Mouse (Mus musculus): ENCODE results near the gene Miga1. TPM values are rescaled to one million over a fixed set of nuclear protein-coding genes. Genes with fewer than 3 reads are reported as not detected.

Gene Miga1
- 3.8 and 4.3 TPM in 2 replicates for polyA plus RNA-seq (2015; fragmentation: Nextera tagmentation; extraction: Ambion mirVana)

DNA sequence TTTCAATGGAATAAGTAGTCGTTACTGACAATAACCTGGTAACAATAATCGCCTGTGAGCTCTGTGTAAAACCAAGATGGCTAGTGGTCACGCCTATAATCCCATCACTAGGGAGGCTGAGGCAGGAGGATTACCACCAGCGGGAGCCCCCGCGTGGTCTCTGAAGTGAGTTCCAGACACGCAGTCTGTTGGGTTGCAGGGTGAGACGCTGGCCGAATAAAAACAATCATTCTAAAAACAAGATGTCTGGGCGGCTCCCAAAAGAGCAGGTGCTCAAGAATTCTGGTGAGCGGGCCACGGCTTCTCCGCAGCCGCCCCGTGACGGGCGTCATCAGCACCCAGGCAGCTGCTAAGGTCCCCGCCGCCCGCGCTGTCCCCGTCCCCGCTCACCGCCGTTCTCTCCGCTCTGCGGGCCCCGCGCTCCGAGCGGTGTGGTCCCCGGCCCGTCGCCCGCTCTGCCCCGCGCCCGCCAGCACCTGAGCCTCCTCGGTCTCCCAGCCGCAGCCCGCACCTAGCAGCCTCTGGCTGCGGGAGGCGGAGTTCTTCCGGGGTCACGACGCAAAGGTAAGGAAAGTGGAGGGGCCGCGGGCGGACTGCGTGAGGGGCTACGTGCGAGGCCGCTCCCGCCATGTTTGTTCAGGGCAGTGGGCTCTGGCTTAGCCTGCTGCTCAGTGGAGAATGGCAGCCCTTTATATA, at the start of gene Miga1:
Gene Miga1, minus strand, starts transcription at position 546 of the 696 bp plus-strand sequence.
- H3K4me2 ChIP-seq (ENCODE audit: low read depth, low read length) = peak within 1 kb of the TSS; percentile 90
- peak within 1 kb of the TSS; percentile 84 for H3K4me3 ChIP-seq (ENCODE audit: low read depth, low read length)
- H3K27ac ChIP-seq (ENCODE audit: low read length) = peak within 1 kb of the TSS; percentile 42; the same call in 1 of the 2 replicates
- peak within 1 kb of the TSS; percentile 82 for H3K9ac ChIP-seq (ENCODE audit: low read depth, low read length)
- no peaks in the 10 kb centered on the region for H3K9me3 ChIP-seq (replicated peaks; ENCODE audit: control insufficient read depth, low read length)
- no peaks in the 10 kb centered on the region for H3K27me3 ChIP-seq (ENCODE audit: control insufficient read depth, insufficient read depth, low read depth, low read length)
- H3K4me1 ChIP-seq (ENCODE audit: control insufficient read depth, low read depth, low read length) = peaks cover 10% of the 10 kb centered on the region
- ATAC-seq (ENCODE audit: low read depth) = peak; percentile 78
- H3K36me3 ChIP-seq (ENCODE audit: control insufficient read depth, insufficient read depth) = peaks cover 2% of the 10 kb centered on the region; the same call in 1 of the 2 replicates
- WGBS (ENCODE audit: insufficient replicate concordance) = 1% methylated on average over 53 of the region's 54 CpGs

GRCm38 (mm10) chr3:152384106-152384505, 43.9 kb upstream of the Miga1 start:
- WGBS (ENCODE audit: insufficient replicate concordance) = 72% methylated on average over 11 of the region's 11 CpGs

GRCm38 (mm10) chr3:152376063-152376462, 35.9 kb upstream of the Miga1 start:
- no peak overlapping the region for H3K9ac ChIP-seq (ENCODE audit: low read depth, low read length)
- peaks cover 37% of the 10 kb centered on the region for H3K36me3 ChIP-seq (ENCODE audit: control insufficient read depth, insufficient read depth)
- WGBS (ENCODE audit: insufficient replicate concordance) = 75% methylated on average over 4 of the region's 4 CpGs

More at GRCm38 (mm10) chr3:152384106-152384505, 43.9 kb upstream of the Miga1 start:
- no peaks in the 10 kb centered on the region for H3K9me3 ChIP-seq (replicated peaks; ENCODE audit: control insufficient read depth, low read length)
- H3K36me3 ChIP-seq (ENCODE audit: control insufficient read depth, insufficient read depth) = peaks cover 12% of the 10 kb centered on the region
- no peak for ATAC-seq (ENCODE audit: low read depth)
- no peak overlapping the region for H3K9ac ChIP-seq (ENCODE audit: low read depth, low read length)
- no peak overlapping the region for H3K4me3 ChIP-seq (ENCODE audit: low read depth, low read length)
- H3K27ac ChIP-seq (ENCODE audit: low read length) = no peak overlapping the region
- no peaks in the 10 kb centered on the region for H3K27me3 ChIP-seq (ENCODE audit: control insufficient read depth, insufficient read depth, low read depth, low read length)
- H3K4me1 ChIP-seq (ENCODE audit: control insufficient read depth, low read depth, low read length) = no peaks in the 10 kb centered on the region
- no peak overlapping the region for H3K4me2 ChIP-seq (ENCODE audit: low read depth, low read length)

DNA sequence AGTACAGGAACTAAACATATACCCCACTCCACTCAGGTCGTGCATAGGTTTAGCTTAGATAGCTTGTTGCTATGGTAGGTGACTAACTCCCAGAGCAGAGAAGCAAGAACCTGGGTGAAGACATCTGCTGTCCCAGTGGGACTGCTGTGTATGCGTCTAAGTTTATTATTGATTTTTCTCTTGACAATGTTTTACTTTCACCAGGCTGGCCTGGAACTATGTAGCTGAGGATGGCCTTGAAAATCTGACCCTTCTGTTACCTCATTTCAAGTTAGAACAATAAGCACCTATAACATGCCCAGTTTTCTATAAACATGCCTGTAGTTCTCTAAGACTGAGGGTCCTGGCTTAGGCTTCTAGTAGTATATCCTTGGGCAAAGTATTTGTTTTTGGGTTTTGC, 24.0 kb upstream of the Miga1 start:
- peak; percentile 38; the same call in 1 of the 2 replicates for ATAC-seq (ENCODE audit: low read depth)
- H3K9ac ChIP-seq (ENCODE audit: low read depth, low read length) = no peak overlapping the region
- no peaks in the 10 kb centered on the region for H3K9me3 ChIP-seq (replicated peaks; ENCODE audit: control insufficient read depth, low read length)
- no peak overlapping the region for H3K4me3 ChIP-seq (ENCODE audit: low read depth, low read length)
- H3K27me3 ChIP-seq (ENCODE audit: control insufficient read depth, insufficient read depth, low read depth, low read length) = no peaks in the 10 kb centered on the region
- no peaks in the 10 kb centered on the region; the same call in 1 of the 2 replicates for H3K4me1 ChIP-seq (ENCODE audit: control insufficient read depth, low read depth, low read length)
- H3K36me3 ChIP-seq (ENCODE audit: control insufficient read depth, insufficient read depth) = peaks cover 50% of the 10 kb centered on the region
- no peak overlapping the region for H3K27ac ChIP-seq (ENCODE audit: low read length)
- no peak overlapping the region for H3K4me2 ChIP-seq (ENCODE audit: low read depth, low read length)
- 76% methylated on average over 2 of the region's 2 CpGs for WGBS (ENCODE audit: insufficient replicate concordance)

More at GRCm38 (mm10) chr3:152376063-152376462, 35.9 kb upstream of the Miga1 start:
- Histone ChIP-seq H3K4me3 (ENCODE audit: low read depth, low read length) (no peak overlapping the region), H3K4me1 (ENCODE audit: control insufficient read depth, low read depth, low read length) (no peaks in the 10 kb centered on the region), H3K27me3 (ENCODE audit: control insufficient read depth, insufficient read depth, low read depth, low read length) (no peaks in the 10 kb centered on the region), H3K9me3 (replicated peaks; ENCODE audit: control insufficient read depth, low read length) (no peaks in the 10 kb centered on the region), H3K27ac (ENCODE audit: low read length) (no peak overlapping the region), H3K4me2 (ENCODE audit: low read depth, low read length) (no peak overlapping the region)
- no peak for ATAC-seq (ENCODE audit: low read depth)

- 88% methylated on average over 7 of the region's 7 CpGs for WGBS (ENCODE audit: insufficient replicate concordance)
- ATAC-seq (ENCODE audit: low read depth) = no peak
- Histone ChIP-seq H3K9ac (ENCODE audit: low read depth, low read length) (no peak overlapping the region), H3K27ac (ENCODE audit: low read length) (no peak overlapping the region), H3K4me2 (ENCODE audit: low read depth, low read length) (no peak overlapping the region), H3K9me3 (replicated peaks; ENCODE audit: control insufficient read depth, low read length) (no peaks in the 10 kb centered on the region), H3K4me3 (ENCODE audit: low read depth, low read length) (no peak overlapping the region), H3K27me3 (ENCODE audit: control insufficient read depth, insufficient read depth, low read depth, low read length) (no peaks in the 10 kb centered on the region), H3K36me3 (ENCODE audit: control insufficient read depth, insufficient read depth) (peaks cover 36% of the 10 kb centered on the region), H3K4me1 (ENCODE audit: control insufficient read depth, low read depth, low read length) (peaks cover 13% of the 10 kb centered on the region)
Measured at GRCm38 (mm10) chr3:152359151-152359550, 18.9 kb upstream of the Miga1 start.

- no peak overlapping the region for H3K4me3 ChIP-seq (ENCODE audit: low read depth, low read length)
- H3K9me3 ChIP-seq (replicated peaks; ENCODE audit: control insufficient read depth, low read length) = no peaks in the 10 kb centered on the region
- peaks cover 18% of the 10 kb centered on the region for H3K36me3 ChIP-seq (ENCODE audit: control insufficient read depth, insufficient read depth)
- peaks cover 17% of the 10 kb centered on the region for H3K4me1 ChIP-seq (ENCODE audit: control insufficient read depth, low read depth, low read length)
- H3K27me3 ChIP-seq (ENCODE audit: control insufficient read depth, insufficient read depth, low read depth, low read length) = no peaks in the 10 kb centered on the region
- no peak overlapping the region for H3K9ac ChIP-seq (ENCODE audit: low read depth, low read length)
- ATAC-seq (ENCODE audit: low read depth) = no peak
- 78% methylated on average over 9 of the region's 9 CpGs for WGBS (ENCODE audit: insufficient replicate concordance)
- no peak overlapping the region for H3K27ac ChIP-seq (ENCODE audit: low read length)
- no peak overlapping the region for H3K4me2 ChIP-seq (ENCODE audit: low read depth, low read length)
Measured at GRCm38 (mm10) chr3:152356751-152357150, 16.5 kb upstream of the Miga1 start.

DNA sequence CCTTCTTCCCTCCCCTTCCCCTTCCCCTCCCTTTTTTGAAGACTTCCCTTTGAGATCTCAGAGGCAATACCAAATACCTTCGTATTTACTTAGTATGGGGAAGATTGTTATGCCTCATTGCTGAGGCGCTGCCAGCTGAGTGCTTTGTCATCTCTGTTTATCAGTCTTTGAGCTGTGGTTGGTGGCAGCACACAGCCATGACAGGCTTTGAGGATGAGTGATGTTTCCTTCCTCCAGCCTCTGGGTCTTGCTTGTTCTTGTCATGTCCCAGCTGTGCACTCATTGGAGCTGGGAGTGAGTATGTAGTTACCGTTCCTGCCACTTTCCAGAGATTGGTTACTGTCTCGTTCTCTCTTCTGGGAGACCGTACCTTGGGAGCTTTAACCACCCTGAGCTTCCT, 15.2 kb upstream of the Miga1 start:
- peaks cover 24% of the 10 kb centered on the region for H3K4me1 ChIP-seq (ENCODE audit: control insufficient read depth, low read depth, low read length)
- 23% methylated on average over 5 of the region's 5 CpGs for WGBS (ENCODE audit: insufficient replicate concordance)
- H3K4me2 ChIP-seq (ENCODE audit: low read depth, low read length) = 0 out of 2 replicates have a peak overlapping the region, but pooled peaks have one; percentile 33
- peaks cover 7% of the 10 kb centered on the region for H3K36me3 ChIP-seq (ENCODE audit: control insufficient read depth, insufficient read depth)
- H3K9ac ChIP-seq (ENCODE audit: low read depth, low read length) = peak overlapping the region; percentile 38; the same call in 1 of the 2 replicates
- peak overlapping the region; percentile 84 for H3K27ac ChIP-seq (ENCODE audit: low read length)
- H3K9me3 ChIP-seq (replicated peaks; ENCODE audit: control insufficient read depth, low read length) = no peaks in the 10 kb centered on the region
- H3K27me3 ChIP-seq (ENCODE audit: control insufficient read depth, insufficient read depth, low read depth, low read length) = no peaks in the 10 kb centered on the region
- no peak overlapping the region for H3K4me3 ChIP-seq (ENCODE audit: low read depth, low read length)
- peak; percentile 91 for ATAC-seq (ENCODE audit: low read depth)

DNA sequence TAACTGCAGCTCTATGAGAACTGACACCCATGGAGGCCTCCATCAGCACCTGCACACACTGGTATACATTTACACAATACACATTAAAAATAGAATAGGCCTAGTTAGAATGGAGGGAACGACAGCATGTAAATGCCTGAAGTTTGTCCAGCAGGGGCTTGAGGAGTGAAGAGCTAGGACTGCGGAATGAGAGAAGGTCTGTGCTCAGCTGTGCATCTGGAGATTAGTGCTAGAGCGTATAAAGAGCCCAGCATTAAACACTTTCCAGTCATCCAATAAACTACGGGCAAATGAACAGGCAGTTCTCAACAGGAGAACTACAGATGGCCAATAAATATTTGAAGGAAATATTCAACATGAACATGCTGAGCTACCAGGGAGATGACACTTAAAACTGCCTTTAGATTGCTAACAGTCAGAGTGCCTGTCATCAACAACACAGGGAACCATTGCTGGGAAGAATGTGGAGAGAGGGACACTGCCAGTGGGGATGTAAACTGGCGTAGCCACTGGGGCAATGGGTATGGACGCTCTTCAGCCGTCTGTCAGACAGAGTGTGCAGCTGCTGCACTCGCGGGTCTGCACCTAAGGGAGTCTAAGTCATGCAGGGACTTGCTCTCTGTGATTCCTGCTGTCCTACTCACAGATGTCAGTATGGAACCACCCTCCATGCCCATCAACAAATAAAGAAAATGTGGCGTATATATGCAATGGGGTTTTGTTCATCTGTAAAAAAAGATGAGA, 13.4 kb upstream of the Miga1 start:
- H3K9ac ChIP-seq (ENCODE audit: low read depth, low read length) = no peak overlapping the region
- H3K4me1 ChIP-seq (ENCODE audit: control insufficient read depth, low read depth, low read length) = peaks cover 28% of the 10 kb centered on the region

More for the DNA sequence above, 13.4 kb upstream of the Miga1 start:
- H3K9me3 ChIP-seq (replicated peaks; ENCODE audit: control insufficient read depth, low read length) = no peaks in the 10 kb centered on the region
- 79% methylated on average over 10 of the region's 10 CpGs for WGBS (ENCODE audit: insufficient replicate concordance)
- no peak overlapping the region for H3K27ac ChIP-seq (ENCODE audit: low read length)
- H3K4me3 ChIP-seq (ENCODE audit: low read depth, low read length) = no peak overlapping the region
- peaks cover 2% of the 10 kb centered on the region; the same call in 1 of the 2 replicates for H3K36me3 ChIP-seq (ENCODE audit: control insufficient read depth, insufficient read depth)
- H3K27me3 ChIP-seq (ENCODE audit: control insufficient read depth, insufficient read depth, low read depth, low read length) = no peaks in the 10 kb centered on the region
- H3K4me2 ChIP-seq (ENCODE audit: low read depth, low read length) = no peak overlapping the region
- no peak for ATAC-seq (ENCODE audit: low read depth)

All from liver, embryonic 16.5 days (tissue).